Mouse (Mus musculus): ENCODE measurements around the gene Lifr.

Gene Lifr

DNA sequence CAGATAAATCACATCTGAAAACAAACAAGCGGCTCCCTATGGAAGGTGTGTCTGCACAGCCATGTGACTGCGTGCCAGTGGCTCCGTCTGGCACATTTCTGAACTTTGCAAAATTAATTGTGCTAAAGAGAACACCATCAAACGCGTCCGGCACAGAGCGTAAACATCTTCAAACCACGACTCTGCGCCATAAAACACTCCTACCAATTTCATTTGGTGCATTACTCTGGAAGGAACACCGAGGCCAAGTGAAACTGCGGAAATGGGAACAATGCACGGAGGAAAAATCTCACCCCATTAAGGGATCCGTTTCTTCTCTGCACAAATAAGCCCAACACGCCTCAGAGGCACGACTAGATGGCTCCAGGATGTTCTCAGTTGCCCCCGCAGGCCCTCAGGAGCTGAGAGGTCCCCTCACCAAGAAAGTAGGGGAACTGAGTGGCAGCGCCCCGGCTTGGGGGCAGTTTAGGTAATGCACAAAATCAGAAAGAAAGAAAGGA is 38.3 kb downstream of the Lifr start:
- no peak for DNase-seq (ENCODE audit: low spot score)

DNA sequence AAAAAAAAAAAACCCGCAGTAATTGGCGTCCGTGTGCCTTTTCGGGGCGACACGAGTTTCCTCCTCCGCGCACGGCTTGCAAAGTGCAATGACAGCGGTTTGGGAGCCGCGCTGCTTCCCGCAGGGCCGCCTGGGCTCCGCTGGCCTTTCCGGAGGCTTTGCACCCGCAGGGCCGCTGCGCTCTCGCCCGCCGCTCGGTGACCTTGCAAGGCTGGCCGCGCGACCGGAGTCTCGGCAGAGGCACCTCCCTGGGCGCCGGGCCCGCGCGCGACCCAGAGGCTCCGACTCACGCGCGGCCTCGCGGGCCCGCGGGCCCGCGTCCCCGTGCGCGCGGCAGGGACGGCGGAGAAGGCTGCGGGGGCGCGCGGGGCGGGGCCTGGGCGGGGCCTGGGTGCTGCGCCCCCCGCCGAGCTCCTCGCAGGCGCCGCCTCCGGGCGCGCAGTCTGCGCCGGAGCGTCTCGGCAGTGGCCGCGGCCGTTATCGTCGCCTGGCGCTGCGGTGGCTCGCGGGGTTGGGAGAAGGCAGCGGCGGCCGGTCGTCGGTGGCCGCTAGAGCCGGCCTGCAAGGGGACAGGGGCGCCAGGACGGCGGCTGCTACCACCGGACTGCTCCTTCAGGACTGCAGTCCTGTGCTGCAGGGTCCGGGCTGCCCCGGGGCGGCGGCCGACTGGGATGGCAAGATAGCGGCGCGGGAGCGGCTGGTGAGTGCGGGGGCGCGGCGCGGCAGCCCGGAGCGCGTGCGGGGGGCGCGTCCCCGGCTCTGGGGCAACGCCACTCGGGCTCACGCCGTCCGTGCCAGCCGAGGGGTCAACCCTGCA is 38.9 kb downstream of the Lifr start:
- peak; percentile 91 for DNase-seq (ENCODE audit: low spot score)

DNA sequence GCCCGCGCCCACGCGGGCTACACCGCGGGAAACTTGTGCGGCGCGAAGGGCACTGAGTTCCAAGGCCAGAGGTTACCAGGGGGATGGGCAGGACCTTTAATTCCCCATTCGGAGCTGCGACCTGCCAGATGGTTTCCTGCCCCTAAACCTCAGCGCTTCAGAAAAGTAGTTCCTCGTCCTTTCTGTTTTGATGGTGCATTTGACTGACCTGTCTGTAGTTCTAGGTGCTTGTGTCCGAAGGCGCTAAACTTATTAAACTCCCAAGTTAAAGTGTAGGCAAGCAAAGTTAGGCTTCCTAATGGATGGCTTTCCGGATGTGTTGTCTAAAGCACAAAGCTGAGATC is 39.5 kb downstream of the Lifr start:
- no peak for DNase-seq (ENCODE audit: low spot score)

DNA sequence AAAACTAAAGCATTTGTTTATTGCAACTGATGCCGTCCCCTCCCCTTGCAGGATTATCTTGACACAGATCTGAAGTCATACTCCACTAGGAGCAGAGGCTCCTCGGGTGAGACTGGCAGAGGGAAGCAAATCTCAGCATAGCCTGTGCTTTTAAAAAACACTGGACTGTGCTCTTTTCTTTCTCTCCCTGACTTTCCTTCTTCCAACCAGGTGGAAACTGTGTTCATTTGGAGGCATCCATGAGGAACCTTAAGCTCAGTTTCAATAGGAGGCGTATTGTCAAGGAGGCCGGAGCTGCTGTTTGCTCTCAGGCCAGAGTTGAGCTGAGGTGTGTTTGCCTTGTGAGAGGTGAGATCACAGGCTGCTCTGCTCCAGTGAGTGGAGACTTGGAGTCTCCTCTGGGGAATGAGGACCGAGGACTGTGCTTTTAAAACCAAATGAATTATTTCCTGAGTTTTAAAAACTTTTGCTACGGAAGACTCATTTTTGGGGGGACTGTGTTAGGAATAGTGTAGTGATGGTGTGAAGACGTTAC is 40.3 kb downstream of the Lifr start:
- DNase-seq (ENCODE audit: low spot score): no peak

DNA sequence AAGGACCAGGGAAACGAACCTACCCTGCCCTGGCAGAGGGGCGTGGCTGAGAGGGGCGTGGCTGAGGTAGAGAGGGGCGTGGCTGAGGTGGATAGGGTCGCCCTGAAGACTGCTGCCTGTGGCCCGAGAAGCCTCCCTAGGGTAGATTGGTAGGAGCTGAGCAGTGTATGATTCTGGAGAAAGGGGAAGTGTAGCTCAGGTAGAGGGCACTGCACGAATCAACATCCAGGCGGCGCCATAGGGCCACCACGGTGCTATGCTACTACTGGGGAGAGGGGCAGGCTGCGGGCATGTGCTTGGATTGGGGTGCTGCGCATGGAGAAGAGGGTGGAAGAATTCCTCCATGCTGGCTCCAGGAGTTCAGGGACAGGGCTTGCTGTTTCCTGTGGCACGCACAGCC is 42.3 kb downstream of the Lifr start:
- DNase-seq (ENCODE audit: low spot score): peak; percentile 33

DNA sequence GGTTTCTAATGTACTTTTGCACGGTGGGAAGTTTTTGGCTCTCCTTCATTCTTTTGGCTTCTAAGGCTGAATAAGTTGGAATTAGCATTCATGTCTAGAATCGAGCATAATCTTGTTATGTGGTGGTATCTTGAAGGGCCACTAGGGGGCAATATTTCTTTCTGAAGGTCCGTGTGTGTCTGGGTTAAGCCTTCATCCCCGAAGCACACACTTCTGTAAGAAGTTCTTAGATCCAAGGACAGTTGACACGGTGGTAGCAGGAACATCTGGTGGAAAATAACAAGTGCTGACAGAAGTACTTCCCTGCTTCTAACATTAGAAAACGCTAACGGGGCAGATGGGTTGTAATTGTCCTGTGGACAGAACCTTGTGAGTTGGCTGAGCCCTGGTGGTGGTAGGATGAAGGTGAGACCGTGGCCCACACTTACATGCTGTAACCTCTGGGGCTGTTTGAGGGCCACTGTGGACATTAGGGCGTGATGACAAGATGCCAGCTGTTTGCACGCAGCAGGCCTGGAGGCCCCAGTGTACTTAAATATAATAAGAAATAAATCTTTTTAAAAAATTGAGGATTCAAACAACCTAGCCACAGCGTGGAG is 44.1 kb downstream of the Lifr start:
- DNase-seq (ENCODE audit: low spot score): no peak

DNA sequence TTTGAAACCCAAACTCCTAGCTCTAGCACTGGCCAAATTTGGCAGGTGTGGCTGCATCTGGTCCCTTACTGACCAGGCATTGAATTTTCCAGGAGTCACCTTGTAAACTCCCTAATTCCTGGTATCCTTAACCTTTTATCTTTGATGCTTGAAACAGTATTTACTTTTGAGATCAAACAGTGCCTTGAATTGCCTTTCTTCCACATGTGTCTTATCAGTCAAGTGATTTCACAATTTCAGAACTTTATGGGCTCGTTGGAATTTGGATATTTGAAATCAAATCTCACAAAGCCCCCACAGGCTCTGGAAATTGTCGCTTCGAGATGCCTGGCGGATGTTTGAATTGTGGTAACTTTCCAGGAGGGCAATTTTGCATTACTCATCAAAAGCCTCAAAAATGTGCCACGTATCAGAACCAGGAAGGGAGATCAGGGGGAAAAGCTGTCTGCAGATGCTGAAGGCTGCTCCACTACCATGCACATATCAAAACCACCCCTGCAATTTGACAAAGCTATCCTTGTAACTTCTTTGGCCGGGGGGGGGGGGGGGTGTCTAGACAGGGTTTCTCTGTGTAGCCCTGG is 45.7 kb downstream of the Lifr start:
- DNase-seq (ENCODE audit: low spot score): no peak

DNA sequence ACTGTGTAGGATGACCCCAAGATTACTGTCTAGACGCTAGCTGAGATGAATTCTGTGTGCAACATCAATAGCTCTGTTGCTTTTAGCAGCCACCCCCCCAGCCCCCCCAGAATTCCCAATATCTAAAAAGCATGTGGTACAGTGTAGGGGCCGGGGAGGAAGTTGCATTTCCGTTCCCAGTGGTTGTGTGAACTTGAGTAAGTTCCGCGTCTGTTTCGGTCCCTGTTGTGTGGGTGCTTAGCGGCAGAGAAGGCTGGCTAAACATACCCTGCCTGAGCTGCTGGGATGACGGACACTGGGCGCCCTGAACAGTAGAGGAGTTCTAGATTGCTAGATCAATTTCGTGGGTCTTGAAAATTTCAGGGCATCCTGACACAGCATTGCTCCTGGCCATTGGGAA is 46.5 kb downstream of the Lifr start:
- no peak for DNase-seq (ENCODE audit: low spot score)

DNA sequence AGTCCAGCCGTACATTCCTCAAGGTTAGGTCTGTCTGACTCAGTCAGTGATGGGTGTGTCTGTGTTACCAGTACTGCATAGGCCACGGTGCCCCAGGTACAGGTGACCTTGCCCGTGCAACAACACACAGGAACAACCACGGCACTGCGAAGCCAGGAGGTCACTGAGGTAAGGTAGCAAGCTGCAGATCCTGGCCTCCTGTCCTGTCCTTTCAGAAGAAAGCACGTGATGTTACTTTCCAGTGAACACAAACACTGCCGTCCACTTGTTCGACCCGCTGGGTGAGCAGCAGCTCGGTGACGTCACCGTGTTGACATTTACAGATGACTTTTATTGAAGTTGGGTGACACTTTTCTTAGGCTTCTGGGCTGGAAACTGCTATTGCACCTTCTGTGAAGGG is 47.2 kb downstream of the Lifr start:
- DNase-seq (ENCODE audit: low spot score): no peak

DNA sequence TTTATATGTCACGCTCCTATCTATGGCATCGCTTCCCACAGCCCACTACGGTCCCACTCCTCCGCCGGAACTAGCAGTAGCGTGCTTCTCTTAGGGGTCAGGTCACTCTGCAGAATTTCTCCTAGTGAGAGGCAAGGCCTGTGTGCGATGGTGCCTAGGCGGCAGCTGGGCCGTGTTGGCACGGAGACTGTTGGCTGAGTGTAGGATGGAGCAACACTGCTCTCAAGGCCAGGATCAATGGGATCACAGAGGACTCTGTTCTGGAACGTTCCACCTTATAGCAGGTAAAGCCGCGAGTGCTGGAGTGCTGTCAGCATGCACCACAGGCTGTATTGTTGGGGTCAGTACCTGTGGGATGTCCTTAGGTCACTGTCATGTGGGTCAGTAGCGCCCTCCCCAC is 48.1 kb downstream of the Lifr start:
- no peak for DNase-seq (ENCODE audit: low spot score)

DNA sequence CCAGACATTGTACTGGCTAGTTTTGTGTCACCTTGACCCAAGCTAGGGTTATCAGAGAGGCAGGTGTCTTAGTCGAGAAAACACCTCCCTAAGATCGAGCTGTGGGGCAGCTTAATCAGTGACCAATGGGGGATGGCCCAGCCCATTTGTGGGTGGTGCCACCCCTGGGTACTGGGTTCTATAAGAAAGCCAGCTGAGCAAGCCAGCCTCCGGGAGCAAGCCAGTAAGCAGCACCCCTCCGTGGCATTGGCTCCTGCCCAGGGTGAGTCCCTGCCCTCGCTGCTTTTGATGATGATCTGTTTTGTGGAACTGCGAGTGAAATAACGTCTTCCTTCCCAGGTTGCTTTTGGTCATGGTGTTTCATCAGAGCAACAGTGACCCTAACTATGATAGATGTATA is 49.9 kb downstream of the Lifr start:
- no peak for DNase-seq (ENCODE audit: low spot score)

DNA sequence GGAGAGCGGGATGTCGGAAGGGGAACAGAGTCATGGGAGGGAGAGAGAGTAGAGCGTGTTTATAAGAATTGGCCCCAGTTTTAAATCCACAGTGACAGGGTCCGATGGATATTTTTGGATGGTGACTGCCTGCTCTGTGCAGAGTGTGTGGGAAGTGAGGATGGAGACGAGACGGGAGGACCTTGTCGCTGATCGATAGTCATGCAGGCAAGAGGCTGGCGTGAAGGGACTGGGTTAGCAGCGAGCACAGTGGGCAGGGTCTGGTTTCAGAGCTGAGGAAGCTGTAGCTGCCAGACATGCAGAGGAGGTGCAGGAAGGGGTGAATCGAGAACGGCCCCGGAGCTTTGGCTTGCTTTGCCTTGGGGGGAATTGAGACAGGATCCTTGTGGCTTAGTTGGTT is 50.8 kb downstream of the Lifr start:
- no peak for DNase-seq (ENCODE audit: low spot score)

DNA sequence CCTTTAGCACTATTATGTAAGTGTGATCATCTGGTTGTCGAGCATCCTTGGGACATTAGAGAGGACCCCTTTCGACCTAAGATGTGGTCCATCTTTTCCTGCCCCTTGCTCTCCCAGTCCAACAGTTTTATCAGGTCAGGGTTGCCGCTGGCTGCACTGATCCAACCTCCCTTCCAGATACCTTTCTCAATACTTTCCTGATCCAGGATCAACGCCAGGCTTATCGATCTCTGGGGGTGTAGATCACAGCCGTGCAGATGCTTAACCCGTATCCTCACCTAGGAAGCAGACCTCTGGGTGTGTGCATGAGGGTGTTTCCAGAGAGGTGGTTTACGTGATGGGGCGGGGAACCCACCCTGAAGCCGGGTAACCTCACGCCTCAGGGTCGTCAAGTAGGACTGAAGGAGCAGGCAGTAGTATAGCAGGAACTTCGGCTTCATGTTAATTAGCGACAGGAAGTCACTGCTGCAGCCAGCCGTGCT is 53.3 kb downstream of the Lifr start:
- DNase-seq (ENCODE audit: low spot score): no peak

DNA sequence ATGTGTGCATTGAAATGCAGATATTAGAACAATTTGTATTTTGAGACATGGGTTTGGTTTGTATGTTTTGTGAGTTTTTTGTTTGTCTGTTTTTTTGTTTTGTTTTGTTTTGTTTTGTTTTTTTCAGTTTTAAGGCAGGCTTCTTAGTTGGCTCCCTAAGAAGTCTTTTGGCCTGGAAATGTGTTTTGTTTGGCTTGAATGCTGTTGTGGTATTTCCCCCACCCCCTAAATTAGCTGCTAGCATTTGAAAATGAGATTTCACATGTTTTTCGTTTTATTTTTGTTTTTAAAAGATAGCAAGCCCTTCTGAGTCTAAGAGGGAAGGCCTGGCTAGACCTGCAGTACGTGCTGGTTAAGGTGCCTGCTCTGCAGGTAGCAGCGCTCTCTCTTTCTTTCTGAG is 54.1 kb downstream of the Lifr start:
- no peak for DNase-seq (ENCODE audit: low spot score)

DNA sequence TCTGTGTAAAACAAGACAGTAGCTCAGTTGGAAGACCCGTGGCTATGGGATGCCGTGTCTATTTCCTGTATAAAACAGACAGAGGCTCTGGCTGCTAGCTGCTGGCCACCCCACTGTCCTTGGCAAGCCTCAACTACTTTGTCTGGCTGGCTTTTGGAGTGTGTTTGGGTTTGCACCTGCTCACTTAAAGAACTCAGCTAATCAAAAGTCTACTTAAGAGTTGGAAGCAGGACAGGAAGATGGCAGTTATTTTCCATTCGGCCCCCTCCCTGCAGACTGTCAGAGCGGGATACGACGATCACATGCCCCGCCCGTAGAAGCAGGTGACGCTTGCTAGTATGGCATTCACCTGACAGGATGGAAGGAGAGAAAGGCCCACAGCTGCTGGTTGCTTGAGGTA is 54.5 kb downstream of the Lifr start:
- DNase-seq (ENCODE audit: low spot score): no peak

DNA sequence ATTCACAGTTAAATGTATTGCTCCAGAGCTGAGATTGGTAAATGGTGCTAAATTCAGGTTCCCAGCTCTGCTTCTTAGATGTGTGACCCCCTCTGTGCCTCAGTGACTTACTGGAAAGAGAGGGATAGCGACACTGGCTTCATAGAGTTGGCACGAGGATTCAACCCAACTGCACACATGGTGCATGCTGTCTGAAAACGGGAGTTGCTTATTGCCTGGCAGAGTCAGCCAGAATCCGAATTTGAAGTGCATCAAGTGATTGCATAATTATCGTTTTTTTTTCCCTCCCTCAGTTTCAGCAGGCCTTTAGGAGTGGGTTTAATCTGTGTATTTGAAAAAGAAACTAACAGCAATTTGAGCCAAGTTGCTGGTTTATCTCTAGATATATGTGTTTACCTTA is 55.1 kb downstream of the Lifr start:
- no peak for DNase-seq (ENCODE audit: low spot score)

DNA sequence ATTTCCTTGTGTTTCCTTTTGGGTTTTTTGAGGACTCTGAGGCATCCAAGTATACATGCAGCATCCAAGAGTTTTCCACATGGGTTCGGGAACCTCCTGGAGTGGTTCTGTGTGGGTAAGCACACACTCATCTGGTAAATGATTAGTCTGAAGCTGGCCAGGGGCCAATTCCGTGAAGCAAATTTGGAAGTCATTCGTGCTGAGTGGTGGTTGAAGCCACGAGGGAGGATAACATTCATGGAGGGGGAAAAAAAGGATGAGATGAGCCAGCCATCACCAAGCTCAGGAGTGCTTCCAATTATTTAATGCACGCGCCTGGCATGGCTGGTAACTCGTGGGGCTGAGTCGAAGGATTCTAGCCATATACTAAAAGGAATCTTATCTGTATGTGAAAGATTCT is 56.1 kb downstream of the Lifr start:
- DNase-seq (ENCODE audit: low spot score): no peak

DNA sequence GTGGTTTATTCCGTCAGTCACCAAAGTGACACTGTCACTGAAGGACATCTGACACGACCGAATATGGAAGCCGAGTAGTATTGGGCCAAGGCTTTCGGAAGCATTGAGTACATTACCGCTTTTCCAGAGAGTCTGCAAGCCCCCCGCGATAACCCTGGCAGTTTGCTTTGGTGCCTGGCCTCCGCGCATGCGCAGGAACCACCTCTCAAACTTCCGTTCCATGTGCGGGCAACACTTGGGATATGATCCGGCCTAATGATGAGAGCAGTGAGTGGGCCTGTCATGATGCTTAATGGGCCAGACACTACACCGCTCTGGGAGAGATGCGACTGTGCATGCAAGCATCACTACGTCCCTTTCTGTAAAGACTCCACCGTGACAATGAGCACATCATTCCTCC is 59.4 kb downstream of the Lifr start:
- DNase-seq (ENCODE audit: low spot score): no peak

DNA sequence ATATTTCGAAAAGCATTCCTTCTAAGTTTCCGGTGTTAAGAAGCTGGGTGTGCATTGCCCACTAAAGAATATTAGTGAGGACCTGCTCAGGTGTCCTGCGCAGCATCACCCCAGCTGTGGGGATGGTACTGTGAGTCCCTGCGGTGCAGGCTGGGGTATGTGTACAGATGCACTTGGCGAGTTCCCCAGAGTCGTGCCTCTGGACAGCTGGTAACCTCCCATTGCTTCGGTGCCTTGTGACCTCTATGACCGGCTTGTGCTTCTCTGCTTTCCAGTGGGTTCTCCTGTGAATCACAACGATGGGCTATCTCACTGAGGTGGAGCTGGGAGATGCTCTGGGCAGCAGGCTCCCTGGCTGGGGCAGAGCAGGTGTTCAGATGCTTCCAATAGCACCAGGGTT is 60.2 kb downstream of the Lifr start:
- no peak for DNase-seq (ENCODE audit: low spot score)

DNA sequence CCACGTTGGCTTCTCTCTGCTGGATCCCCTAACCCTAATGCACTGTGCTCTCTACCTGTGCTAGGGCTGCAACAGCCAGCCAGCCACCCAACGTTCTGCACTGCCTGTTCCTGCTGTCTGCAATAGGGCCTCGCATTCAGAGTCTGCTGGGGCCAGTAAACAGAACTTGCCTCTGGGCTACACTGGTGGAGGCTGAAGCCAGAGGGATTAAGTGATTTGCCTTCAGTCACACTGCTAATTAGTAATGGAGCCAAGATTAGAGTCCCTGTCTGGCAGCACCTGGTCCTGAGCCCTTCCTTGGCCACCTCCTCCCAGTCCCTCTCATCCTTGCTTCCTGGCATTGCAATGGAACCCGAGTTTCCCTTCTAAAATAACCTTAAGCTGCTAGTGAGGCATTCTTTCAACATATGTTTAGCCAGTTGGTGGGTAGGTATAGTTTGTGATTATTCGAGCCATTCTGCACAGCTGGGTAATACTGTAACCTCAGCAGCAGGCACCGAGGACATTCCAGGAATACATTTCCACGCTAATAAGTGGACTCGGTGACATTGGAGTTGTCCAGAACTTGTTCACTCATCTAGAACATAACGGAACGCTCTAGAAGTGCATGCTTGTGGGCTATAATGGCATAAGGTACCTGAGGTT is 61.8 kb downstream of the Lifr start:
- DNase-seq (ENCODE audit: low spot score): no peak

DNA sequence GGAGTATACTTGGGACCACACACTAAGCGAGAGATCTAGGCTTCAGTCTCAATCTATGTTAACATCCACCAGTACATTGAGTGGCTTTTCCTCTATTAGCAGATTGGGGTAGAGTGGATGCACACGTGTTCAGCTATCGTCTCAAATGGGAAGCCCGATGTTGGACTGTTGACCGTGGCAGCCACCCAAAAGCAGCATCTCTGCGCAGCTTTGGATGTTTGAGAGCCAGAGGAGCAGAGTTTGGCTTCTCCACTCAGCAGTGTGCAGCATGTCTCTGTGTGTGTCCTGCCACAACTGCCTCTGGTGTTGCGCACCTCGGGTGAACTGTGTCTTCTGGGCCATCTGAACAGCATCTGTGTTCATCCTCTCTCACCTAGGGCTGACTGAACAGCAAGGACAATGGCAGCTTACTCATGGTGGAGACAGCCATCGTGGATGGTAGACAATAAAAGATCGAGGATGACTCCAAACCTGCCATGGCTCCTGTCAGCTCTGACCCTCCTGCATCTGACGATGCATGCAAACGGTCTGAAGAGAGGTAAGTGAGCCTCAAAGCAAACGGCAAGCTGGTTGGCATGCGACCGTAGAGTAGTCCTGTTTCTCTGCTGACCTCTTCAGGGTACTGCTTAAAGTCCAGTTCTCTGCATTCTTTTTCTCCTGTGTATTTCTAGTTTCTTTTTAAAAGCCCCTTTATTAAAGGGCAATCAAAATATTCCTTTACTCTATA is 63.8 kb downstream of the Lifr start:
- no peak for DNase-seq (ENCODE audit: low spot score)

DNA sequence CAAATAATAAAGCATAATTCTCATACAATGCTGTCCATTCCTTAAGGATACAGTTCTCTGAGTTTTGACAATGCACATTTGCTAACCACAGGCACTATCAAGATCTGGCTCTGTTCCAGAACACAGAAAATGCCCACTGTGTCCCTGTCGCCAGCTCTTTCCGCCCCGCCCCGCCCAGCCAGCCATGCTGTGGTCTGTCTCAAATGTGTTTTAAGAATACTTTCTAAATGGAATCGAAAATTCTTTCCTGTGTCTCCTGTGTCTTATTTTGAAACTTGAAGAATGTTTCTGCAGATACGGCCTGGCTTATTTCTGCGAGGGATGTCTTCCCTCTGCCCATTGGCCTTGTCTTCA is 64.3 kb downstream of the Lifr start:
- peak; percentile 44 for DNase-seq (ENCODE audit: low spot score)

Data from ovary, postnatal 36 days (tissue).